Mouse (Mus musculus): Measurements from ENCODE around the gene Glis1.

Gene Glis1

DNA sequence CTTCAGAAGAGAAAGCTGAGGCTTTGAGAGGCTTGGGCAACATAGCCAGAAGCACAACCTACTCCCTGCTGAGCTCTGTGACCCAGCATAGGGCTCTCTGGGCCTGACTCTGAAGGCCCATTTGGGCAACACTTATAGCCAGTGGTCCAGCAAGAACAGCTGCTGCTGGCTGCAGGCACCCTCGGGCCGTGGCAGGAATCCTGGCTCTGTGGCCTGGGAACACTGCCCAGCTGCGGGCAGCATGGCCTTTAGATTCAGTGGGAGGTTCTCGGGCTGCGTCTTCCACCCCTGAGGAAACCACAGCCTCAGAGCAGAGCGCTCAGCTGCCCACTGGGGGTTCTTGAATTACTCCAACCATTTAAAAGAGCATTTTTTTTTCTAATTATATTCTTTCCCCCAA lies 189.5 kb downstream of the Glis1 start:
- no peak for DNase-seq (ENCODE audit: low read depth, low spot score)

DNA sequence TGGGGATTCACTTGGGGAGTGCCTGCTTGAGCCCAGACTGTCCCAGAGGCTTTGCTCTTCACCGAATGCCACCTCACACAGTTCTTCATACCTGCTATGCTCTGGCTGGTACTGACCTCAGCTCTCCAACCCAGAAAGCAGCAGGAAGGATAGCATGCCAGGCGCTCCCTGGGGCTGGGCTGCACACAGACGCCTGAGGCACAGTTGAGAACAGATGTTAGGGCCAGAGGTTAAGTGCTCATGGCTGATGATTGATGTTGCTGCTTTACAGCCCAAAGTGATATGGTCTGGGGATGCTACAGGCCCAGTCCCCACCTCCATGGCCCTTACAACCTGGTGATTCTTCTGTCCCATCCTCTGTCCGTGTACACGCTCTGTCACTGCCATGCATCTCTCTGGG lies 190.6 kb downstream of the Glis1 start:
- peak; percentile 64 for DNase-seq (ENCODE audit: low read depth, low spot score)

DNA sequence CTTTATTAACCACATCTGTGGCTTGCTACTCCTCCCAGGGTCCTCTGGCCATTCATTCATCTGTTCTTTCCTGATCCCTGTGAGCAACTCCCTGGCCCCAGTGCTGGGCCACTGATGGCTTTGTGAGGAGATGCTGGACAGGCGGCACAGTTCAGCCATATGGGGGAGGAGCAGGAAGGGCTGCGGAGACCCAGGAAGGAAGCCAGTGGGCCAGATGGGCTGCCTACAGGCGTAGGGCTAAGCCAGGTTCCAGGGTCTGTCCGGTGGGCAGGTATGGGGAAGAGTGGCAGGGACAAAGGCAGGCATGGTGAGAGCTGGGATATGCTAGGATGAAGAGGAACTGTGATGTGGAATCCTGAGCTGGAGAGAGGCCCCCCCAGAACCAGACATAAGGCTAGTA lies 193.8 kb downstream of the Glis1 start:
- DNase-seq (ENCODE audit: low read depth, low spot score), result no peak

DNA sequence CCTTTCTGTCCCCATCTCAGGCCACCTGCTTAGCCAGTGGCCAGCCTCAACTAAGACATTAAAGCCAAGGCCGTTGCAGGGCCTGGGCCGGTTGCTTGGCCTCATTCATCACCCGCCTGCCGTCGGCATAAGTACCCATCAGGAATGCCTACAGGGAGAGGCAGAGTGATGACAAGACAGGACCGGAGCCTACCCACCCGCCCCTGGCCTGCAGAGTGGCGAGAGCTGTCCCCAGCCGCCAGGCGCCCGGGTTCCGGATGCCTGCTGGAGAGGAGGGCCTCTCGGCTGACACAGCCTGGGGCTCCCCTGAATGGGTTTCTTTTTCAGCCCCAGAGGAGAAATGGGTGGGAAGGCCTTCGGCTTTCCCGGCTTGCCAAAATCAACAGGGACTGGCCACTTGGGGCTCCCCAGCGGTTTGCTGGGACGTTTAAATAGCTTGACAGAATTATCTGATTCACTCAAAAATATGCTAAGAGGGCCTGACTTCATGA lies 194.6 kb downstream of the Glis1 start:
- no peak for DNase-seq (ENCODE audit: low read depth, low spot score)

DNA sequence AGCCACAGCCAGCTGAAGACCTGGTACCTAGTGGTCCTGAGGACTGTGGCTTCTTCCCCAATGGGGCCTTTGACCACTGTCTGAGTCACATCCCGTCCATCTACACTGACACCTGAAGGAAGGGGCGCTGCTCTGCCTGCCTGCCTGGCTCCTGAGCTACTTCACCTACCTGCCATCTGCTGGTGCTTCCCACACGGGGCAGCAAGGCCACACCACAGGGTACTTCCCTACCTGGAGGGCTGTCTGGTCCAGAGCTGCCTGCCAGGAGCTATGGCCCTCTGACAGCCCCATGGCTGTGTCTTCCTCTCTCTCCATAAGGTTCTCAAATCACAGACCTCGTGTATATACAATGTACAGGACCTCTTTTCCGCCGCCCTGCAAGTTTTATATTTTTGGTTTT lies 200.2 kb downstream of the Glis1 start:
- DNase-seq (ENCODE audit: low read depth, low spot score), result no peak

DNA sequence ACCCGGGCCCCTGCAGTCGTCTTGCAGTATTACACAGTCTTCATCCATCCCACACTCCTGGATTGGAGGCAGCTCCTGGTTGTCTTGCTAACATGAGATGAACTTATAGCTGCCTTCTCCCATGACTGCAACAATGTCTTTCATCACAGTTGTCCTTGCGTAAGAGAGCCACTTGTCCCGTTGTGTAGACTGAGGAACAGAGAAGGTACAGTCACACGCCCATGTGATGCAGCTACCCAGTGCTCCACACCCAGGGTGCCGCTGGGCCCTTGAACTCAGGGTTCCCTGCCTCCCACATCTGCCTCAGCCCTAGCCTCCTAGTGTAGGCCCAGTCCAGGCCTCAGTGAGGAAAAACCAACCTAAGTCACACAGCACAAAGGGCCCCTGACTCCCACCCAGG lies 201.7 kb downstream of the Glis1 start:
- DNase-seq (ENCODE audit: low read depth, low spot score), result no peak

DNA sequence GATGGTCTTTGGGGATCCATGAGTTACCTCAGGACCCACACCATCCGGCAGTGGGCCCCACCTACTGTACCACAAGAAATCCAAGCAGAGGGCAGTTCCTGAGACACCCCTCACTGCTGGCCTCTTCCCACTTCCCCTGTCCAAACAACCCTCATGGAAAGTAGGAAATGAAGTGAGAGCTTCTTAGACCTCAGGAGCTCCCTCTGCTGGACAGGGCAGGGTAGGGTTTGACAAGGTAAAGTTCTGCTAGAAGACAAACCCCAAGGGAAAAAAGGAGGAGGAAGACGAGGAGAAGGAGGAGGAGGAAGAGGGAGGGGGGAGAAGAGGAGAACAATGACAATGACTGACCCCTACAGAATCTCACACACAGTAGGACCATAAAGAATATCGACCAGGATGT lies 203.3 kb downstream of the Glis1 start:
- peak; percentile 48 for DNase-seq (ENCODE audit: low read depth, low spot score)

DNA sequence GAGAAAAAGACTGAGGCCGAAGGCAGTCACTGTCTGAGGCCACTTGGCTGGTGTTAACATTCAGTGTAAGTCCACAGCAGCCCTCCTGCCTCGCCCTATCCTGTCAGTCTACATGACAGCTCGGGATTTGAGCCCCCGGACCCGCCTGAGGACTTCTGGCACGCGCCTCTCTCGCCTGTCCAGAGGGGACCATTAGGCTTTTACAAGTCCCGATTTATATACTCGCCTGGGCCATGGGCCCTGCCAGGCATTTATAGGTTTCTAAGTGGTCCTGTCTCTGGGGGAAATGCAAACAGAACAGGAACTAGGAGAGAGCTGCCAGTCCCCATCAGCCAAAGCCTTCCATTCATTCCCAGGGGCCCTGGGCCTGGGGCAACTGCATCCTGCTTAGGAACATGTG lies 203.9 kb downstream of the Glis1 start:
- DNase-seq (ENCODE audit: low read depth, low spot score), result peak; percentile 60

DNA sequence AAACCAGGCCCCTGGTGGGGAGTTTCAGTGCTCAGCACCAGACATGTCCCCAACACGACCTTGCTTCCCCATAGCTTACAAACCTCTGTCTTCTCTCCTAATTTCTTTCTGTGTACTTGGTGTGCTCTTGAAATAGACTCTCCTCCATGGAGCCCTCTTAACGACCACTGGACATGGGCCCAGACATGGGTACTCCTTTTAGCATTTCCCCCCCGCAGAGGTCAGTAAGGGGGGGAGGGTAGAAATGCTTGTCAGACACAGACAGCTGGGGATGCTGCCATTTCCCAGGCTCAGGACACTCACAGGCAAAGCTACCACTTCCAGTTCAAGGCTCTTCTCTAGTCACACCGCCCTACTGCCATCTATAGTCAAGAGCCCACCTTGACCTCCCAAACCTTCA lies 207.2 kb downstream of the Glis1 start:
- no peak for DNase-seq (ENCODE audit: low read depth, low spot score)

DNA sequence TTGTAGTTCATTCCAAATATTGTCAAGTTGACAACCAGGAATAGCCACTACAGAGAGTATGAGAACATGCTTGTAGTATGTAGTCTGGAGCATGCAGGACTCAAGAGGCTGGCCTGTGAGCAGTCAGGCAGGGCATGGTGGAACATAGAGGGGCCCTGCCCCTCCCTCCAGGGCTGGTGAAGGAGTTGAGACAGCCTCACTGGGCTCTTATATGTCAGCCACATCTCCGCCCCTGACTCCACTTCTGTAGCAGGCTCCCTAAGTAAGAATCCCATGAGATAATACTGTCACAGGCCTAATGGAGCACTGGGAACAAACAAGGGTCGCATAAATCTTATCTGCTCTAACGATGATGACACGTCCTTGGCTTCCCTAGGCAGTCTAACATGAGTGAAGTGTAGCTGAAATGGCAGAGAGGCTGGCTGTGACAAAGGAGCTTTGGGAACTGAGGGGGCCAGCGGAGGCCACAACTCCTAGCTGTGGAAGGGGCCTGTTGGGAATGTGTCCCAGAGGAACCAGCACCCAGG lies 214.6 kb downstream of the Glis1 start:
- DNase-seq (ENCODE audit: low read depth, low spot score), result no peak

DNA sequence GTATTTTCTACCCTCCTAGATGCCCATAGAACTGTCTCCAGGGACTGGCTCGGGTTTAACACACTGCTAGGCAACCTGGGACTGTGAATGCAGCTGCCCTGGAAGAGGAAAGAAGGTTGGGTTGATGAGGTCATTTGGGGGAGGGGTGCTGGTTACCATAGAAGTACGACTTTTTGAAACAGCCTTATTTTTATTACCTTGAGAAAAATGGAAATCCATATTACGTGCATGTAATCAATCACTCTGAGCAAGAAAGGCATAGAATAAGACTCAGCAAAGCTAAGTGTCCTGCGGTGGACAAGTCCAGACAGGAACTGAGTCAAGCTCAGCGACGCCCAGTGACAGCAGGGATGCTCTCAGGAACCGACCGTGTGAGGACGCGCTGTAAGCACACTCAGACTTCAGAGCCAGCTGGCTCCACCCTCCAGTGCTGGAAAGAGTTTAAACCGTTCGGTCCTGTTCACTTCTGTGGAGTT lies 216.7 kb downstream of the Glis1 start:
- no peak for DNase-seq (ENCODE audit: low read depth, low spot score)

DNA sequence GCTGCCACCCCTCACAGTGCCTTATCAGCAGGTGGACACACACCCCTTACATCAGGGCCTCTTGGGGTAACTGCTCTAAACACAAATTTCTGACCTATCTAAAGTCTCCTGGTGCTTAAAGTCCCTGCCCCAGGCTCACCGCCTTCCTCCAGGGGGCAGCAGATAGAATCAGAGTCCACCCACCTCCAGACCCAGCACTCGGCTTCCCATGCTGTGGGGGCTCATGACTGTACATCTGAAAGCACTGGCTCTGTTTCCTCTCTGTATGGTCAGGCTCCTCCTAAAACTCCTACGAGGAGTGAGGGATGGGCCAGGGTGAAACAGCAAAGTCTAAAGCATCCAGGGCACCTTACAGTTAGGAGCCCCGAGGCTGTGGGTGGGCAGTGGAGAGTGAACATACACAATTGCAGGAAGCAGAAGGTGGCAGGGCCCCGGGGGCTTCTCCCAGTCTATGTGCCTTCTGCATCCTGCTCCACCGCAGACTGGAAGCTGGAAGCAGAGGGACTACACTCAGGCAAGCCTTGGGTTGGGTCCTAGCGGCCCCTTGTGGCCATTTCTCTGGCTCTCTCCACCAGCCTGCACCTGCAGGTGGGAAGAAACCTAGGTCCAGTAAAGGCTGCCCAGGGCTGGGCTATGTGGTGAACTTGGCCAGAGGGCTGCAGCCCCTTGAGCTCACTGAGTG lies 218.3 kb downstream of the Glis1 start:
- DNase-seq (ENCODE audit: low read depth, low spot score), result peak; percentile 90

DNA sequence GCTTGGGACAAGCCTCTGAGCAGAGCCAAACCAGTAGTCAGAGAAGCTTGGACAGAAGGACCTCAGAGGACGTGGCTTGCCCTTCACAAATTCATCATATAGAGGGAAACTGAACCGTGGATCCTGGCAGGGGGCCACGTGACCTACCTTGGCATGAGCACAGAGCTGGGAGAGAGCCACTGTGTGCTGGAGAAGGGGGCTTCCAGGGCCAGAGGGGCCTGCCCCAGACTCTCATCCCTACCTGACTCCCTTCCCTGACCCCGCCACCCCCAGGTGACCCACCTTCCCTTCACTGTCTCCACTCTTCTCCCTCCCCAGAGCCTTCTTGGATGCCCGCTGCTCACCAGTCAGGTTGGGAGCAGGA lies 218.9 kb downstream of the Glis1 start:
- no peak for DNase-seq (ENCODE audit: low read depth, low spot score)

DNA sequence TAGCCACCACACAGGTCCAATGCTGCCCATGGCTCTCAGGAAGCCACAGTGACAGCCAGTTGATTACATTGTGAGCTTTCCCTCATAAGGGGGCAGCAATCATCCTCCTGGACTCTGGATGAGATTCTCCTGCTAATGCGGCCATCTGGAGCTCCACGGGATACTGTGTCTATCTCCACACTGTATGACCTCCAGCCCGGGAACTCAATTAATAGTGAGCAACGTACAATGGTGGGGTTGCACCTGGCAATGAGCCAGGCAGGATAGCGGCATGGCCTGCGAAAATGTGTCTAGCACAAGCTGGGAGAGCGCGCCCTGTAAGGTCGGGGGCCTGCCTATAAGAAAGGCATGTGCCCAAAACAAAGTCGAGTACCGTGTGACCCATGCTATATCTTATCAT lies 226.3 kb downstream of the Glis1 start:
- no peak for DNase-seq (ENCODE audit: low read depth, low spot score)

DNA sequence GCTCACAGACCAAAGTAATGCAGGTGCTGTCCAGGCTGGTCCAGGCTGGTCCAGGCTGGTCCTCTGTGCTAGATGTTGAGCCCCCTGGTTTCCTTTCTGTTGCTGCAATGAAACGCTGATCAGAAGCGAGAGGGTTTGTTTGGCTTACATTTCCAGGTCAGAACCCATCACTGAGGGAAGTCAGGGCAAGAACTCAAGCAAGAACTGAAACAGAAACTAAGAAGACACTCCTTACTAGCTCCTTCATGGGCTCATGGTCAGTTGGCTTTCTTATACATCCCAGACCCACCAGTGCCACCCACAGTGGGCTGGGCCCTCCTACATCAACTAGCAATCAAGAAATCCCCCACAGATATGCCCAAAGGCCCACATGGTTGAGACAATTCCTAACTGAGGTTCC lies 234.1 kb downstream of the Glis1 start:
- no peak for DNase-seq (ENCODE audit: low read depth, low spot score)

DNA sequence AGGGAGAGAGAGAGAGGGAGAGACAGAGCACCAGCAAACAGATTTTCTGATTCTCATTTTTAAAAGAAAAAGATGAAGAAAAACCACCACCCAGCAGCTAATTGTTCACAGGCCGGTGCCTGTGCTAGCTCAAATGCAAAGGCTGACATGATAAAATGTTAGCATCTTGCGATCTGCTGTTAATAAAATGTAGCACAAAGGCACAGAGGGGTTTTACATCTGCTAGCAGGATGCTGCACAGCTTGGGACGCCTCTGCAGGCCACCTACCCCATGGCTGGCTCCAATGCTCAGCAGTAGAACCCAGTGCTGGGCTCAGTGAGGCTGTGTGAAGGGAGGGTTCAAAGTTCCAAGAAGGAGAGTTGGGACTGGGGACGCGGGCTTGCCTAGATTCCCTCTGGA lies 236.3 kb downstream of the Glis1 start:
- DNase-seq (ENCODE audit: low read depth, low spot score), result no peak

DNA sequence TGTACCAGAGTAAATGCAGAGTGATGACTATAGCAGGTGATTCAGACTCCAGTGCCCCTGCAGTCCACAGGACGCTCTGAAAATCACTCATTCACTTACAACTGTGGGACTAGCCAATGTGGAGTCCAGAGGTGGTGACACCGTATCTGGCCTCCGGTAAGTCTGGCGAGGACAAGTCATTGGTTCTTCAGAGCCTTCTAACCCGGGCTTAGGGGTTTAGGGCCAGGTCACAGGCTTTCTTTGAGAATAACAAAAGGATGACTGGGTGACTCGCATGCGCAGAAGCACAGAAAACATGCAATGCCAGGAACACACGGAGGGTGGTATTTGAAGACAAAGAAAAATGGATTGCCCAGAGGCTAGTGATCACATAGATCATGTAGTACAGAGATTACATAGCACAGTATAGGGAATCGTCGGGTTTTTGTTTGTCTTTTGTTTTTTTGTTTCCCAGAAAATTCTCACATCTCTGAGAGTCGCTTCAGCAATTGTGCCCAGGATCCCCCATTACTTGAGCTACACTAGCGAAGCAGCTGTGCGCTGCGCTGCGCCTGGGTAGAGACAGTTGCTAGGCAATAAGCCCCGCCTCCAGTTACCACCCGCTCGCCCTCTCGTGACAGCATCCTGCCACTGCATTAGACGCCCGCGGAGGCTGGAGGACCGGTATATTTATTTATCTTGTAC lies 239.4 kb downstream of the Glis1 start:
- peak; percentile 91 for DNase-seq (ENCODE audit: low read depth, low spot score)

DNA sequence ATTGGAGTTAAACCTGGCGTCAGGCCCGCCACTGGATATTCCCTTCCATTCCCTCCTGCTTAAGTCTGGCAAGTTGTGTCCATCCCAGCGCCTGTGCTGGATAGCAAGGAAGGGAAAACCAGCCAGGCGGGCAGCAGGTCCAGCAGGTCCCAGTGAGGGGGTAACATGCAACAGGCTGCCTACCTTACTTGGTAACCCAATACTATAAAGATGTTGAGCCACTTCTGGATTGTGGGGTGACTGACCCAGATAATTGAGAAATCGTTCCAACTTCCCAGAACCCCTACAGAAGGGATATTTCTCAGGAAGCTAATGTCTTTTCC lies 239.9 kb downstream of the Glis1 start:
- no peak for DNase-seq (ENCODE audit: low read depth, low spot score)

DNA sequence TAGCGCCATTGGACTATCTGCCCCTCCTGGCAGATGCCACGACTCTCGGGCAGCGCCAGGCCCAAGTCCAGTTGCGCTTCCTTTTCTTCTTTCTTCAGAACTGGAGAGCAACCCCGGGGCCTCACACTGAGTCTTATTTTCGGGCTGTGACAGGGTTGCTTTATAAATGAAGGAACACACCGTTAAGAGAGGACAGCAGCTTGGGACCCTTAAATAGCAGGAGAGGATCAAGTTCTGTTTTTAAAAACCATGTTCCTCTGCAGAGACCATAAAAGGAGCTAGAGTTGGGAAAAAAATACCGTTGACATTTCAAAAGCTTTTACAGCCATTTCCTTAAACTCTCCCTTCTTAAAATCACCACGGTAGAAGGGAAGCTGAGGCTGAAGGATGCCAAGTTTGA lies 241.3 kb downstream of the Glis1 start:
- no peak for DNase-seq (ENCODE audit: low read depth, low spot score)

DNA sequence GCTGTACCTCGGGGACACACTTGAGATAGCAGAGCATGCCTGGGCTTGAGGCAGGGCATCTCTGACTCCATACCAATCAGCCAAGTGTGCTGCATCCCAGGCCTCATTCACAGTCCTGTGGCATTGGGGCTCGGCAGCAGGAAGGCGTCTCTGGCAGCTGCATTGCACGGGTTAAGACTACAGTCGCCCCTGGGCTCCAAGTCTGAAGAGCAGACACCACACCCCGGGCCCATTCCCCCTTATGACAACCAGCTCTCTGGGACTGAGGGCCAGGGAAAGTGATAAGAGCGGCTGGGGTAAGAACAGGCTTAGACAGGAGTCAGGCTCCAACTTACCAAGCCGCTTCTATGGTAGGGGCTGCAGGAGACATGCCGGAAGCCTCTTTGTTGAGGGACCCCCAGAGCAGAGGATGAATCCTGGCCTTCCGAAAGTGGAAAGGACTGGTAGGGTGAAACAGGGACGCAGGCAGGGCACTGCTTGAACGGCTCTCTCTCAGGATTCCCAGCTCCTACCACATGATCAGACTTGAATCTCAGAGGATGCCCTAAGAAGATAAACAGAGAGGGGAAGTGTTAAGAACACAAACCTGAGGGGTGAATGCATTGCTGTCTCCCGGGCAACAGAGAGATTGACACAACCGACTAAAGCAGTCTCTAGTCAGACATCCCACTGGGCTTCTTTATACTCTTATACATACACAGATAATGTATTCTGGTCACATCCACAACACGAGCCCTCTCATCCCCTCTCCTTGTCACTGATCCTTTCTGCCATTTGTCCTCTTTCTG lies 246.1 kb downstream of the Glis1 start:
- no peak for DNase-seq (ENCODE audit: low read depth, low spot score)

DNA sequence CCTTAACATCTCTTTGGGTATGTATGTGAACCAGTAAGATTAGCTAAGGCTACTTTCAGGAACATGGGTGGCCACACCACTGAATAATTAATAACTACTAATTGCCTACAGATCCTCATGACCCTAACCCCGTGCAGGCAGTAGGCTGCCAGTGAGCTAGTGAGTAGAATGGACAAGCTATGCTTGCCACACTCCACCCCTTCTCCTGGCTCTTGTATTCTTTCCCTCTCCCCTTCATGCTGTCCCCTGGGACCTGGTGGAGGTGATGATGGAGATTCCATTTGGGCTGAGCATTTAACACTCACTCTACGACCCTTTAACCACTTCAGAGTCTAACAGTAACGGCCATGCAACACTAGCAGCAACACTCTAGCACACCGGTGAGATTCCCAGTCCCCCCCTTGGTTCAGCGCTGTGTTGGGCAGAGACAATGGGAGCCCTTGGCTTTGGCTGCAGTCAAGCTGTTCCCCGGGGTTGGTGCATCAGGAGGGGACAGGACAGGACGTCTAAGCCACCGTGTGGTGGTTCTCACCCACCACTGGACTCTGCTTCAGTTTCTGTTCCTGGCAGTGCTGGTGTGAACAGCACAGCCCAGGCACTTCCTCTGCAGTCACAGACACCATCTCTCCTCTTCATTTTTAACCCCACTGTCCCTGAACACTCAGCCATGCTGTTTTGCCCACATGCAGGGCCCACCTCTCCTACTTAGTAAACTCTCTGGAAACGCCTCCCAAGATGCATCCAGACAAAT lies 246.9 kb downstream of the Glis1 start:
- DNase-seq (ENCODE audit: low read depth, low spot score), result no peak

Measured in forelimb bud, embryonic 11.5 days (tissue).